Mouse (Mus musculus) left cerebral cortex, adult 9 months (tissue): ENCODE measurements at regions not wholly inside any gene's neighbourhood (a gene's known extent, or its start where the extent isn't known, plus 50 kb on each side); places are given as distances from the start of the nearest gene placed in this dataset.

Experiments
- DNase-seq, 2 experiments: peaks; one replicate each; pipeline ENCODE4 v3.0.0; 2022; ENCODE audit warnings: low spot score in 2 of 2

GRCm38 (mm10) chr12:9924561-9924960, 354.6 kb downstream of the Osr1 start:
- DNase-seq, result no peak

- no peak for DNase-seq
These were observed 364.2 kb downstream of the Osr1 start for GRCm38 (mm10) chr12:9934158-9934557.

GRCm38 (mm10) chr12:9941357-9941756, 371.4 kb downstream of the Osr1 start:
- DNase-seq, result no peak

GRCm38 (mm10) chr12:9941823-9942222, 371.9 kb downstream of the Osr1 start:
- DNase-seq, result no peak

GRCm38 (mm10) chr12:9948784-9949183, 378.9 kb downstream of the Osr1 start:
- DNase-seq, result no peak

- DNase-seq, result peak in 1 of 2 experiments; percentile 1
These were observed 382.5 kb downstream of the Osr1 start for GRCm38 (mm10) chr12:9952372-9952771.

- no peak for DNase-seq
These were observed 384.4 kb downstream of the Osr1 start for GRCm38 (mm10) chr12:9954178-9954888.

- DNase-seq, result no peak
These were observed 399.5 kb downstream of the Osr1 start for GRCm38 (mm10) chr12:9969390-9969789.

GRCm38 (mm10) chr12:9970771-9971170, 399.0 kb upstream of the Nt5c1b start:
- DNase-seq, result no peak

- DNase-seq, result peak; percentile 2 to 3
These were observed 391.2 kb upstream of the Nt5c1b start for GRCm38 (mm10) chr12:9978494-9979112.

GRCm38 (mm10) chr12:9979113-9979507, 390.7 kb upstream of the Nt5c1b start:
- DNase-seq, result no peak

- DNase-seq, result no peak
These were observed 378.5 kb upstream of the Nt5c1b start for GRCm38 (mm10) chr12:9991305-9991704.

GRCm38 (mm10) chr12:9995670-9996069, 374.1 kb upstream of the Nt5c1b start:
- no peak for DNase-seq

GRCm38 (mm10) chr12:9996455-9997189, 373.2 kb upstream of the Nt5c1b start:
- no peak for DNase-seq

GRCm38 (mm10) chr12:9997190-9997561, 372.6 kb upstream of the Nt5c1b start:
- no peak for DNase-seq

GRCm38 (mm10) chr12:9997571-9997970, 372.2 kb upstream of the Nt5c1b start:
- no peak for DNase-seq

GRCm38 (mm10) chr12:9999933-10000332, 369.8 kb upstream of the Nt5c1b start:
- DNase-seq, result no peak

GRCm38 (mm10) chr12:10008473-10008872, 361.3 kb upstream of the Nt5c1b start:
- DNase-seq, result no peak

GRCm38 (mm10) chr12:10016710-10017581, 352.8 kb upstream of the Nt5c1b start:
- no peak for DNase-seq

- DNase-seq, result no peak
These were observed 334.3 kb upstream of the Nt5c1b start for GRCm38 (mm10) chr12:10035479-10035878.

GRCm38 (mm10) chr12:10062006-10062514, 307.7 kb upstream of the Nt5c1b start:
- DNase-seq, result no peak

- DNase-seq, result no peak
These were observed 291.4 kb upstream of the Nt5c1b start for GRCm38 (mm10) chr12:10078341-10078740.
